Mouse (Mus musculus) adipocyte (in vitro differentiated cells): ENCODE measurements at regions not wholly inside any gene's neighbourhood (a gene's known extent, or its start where the extent isn't known, plus 50 kb on each side); places are given as distances from the start of the nearest gene placed in this dataset.

Experiments
- DNase-seq: peaks from one replicate; pipeline ENCODE4 v3.0.0-alpha.2; 2016; ENCODE audit warnings: low spot score

DNA sequence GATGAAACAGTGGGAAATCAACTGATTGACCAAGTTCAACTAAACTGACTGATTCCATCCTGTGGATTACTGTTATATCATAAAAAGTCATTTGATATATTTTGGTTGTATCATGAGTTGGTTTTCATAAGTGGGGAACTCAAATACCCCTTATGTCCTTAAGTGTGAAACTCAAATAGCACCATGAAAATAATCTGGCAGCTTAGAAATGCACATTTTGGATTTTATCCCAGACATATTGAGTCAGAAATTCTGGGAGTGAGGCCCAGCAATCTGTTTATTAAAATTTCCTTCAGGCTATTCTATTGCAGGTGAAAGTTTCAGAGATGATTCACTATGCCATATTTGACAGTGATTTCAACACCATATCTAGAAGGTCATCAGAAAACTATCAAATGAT lies 1573.7 kb downstream of the Pcdh9 start:
- DNase-seq: peak; percentile 67

DNA sequence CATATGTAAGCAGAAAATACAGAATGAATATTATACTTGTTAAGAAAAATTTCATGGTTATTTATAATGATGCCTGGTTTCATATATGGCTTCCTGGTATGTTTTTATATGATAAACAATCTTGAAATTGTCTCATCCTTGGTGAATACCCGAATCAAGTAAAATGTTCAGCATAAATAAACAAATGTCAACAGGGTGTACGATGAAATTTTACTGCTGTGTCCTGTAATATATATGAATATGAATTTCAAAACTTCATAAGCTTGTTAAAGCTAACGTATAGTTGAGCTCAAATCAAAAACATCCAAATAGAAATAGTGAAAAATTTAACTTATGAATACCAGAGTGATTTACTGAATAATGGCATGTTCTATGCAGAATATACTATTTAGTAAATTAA lies 1586.5 kb downstream of the Pcdh9 start:
- no peak for DNase-seq

DNA sequence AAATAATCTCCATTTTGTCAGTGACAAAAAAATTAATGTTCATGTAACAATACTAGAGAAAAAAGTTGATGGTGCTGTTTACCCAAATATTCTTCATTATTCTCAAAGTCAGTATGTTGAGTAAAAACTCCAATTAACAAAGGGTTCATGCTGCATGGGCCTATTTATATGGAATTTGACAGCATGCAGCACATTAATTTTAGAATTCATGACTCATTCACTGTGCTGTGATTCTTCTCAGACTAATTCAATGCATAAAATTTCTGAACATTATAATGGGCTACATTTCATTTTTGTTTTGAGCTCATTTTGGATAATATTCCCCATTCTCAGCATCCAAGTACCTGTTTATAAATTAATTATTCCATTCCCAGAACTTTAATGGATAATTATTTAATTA lies 1619.3 kb downstream of the Pcdh9 start:
- no peak for DNase-seq

DNA sequence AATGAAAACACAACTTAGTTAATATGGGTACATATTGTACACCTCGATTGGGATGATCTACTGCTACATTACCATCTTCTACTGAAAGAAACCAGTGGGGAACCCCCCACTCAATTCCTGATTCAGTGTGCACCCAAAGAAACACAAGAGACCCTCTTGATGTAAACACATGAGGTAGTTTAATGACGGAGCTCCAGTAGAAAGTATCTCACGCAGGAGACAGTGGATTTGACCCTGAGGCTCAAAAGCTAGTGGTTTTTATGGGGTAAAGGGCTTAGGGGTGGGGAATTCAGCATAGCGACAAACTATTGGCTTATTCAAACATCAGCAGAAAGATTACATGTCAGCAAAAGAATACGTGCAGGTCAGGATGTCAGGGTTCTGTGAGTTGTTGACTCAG lies 1667.7 kb downstream of the Pcdh9 start:
- no peak for DNase-seq
